Mouse (Mus musculus) spleen, adult 2 months (tissue): ENCODE results near the gene Adam33. TPM values are rescaled to one million over a fixed set of nuclear protein-coding genes. Genes with fewer than 3 reads are reported as not detected.

Experiments used
- DNase-seq, 2 experiments: peaks; one replicate each; pipeline versions ENCODE4 v3.0.0 to v3.0.0-alpha.2; 2012 to 2021; ENCODE audit warnings: low spot score in 2 of 2, low read depth in 1 of 2
- H3K27ac ChIP-seq: fragments of 200-500 bp; 2 replicates; pipeline ENCODE4 v1.5.1; 2012; ENCODE audit warnings: low read length, inconsistent platforms; ENCODE audit not compliant: insufficient read depth
- H3K27me3 ChIP-seq: fragments of 200-500 bp; 2 replicates; pipeline ENCODE4 v1.6.1; 2012; ENCODE audit warnings: mild to moderate bottlenecking, moderate library complexity, low read length, inconsistent platforms; ENCODE audit not compliant: control insufficient read depth, insufficient read depth
- H3K36me3 ChIP-seq: fragments of 200-500 bp; 2 replicates; pipeline ENCODE4 v1.6.1; 2012; ENCODE audit warnings: mild to moderate bottlenecking, low read length, inconsistent platforms; ENCODE audit not compliant: control insufficient read depth, insufficient read depth
- H3K4me1 ChIP-seq: fragments of 200-500 bp; 2 replicates; pipeline ENCODE4 v1.6.1; 2011; ENCODE audit warnings: inconsistent platforms; ENCODE audit not compliant: control insufficient read depth, insufficient read depth, insufficient read length
- H3K4me3 ChIP-seq: fragments of 200-500 bp; 2 replicates; pipeline ENCODE4 v1.5.1; 2011; ENCODE audit warnings: mild to moderate bottlenecking, inconsistent platforms; ENCODE audit not compliant: insufficient read depth, insufficient read length; ENCODE audit errors: extremely low read depth
- CTCF ChIP-seq: fragments of 200-500 bp; IDR thresholded peaks from 2 replicates; pipeline ENCODE4 v1.5.1; 2011; ENCODE audit warnings: mild to moderate bottlenecking, inconsistent platforms; ENCODE audit not compliant: insufficient read depth, insufficient read length, insufficient replicate concordance; ENCODE audit errors: extremely low read depth
- POLR2A ChIP-seq: fragments of 200-500 bp; IDR thresholded peaks from 2 replicates; pipeline ENCODE4 v1.6.1; 2011; ENCODE audit warnings: low read depth, low read length, inconsistent platforms
- WGBS: fragments of 180-500 bp; shearing (Covaris S2); methylation state at CpG from one replicate; pipeline ENCODE4 v1.1.7; 2018; 5-methylcytosine and 5-hydroxymethylcytosine counted together
- polyA plus RNA-seq: library from polyadenylated mRNA; depleted of rRNA; stranded (reverse); fragments of >200 nt; gene quantifications from 2 replicates; pipeline ENCODE4 v1.2.3, GENCODE M21; 2012

The Adam33 gene
- polyA plus RNA-seq, 1 experiment: 17.5 TPM

DNA sequence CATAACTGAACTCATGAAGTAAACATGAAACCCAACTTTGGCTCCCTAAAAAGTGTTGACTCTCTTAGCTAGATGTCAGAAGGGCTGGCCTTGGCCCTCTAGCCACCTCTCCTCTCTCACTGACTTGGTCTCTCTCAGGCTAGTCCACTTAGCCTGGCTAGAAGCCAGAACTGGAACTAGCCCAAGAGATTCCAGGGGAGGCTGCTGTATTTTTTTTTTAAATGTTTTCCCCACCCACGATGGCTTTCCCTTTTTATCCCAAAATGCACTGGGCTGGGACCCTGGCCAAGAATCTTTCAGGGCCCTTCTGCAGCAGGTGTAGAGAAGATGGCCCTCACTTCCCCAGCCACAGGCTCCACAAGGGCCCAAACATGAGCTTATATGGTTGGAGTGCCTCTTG, 4.2 kb downstream of the Adam33 start:
- Histone ChIP-seq H3K4me1 (no peaks in the 10 kb centered on the region), H3K4me3 (no peak overlapping the region), H3K27me3 (peaks cover 5% of the 10 kb centered on the region; the same call in 1 of the 2 replicates), H3K27ac (no peak overlapping the region), H3K36me3 (no peaks in the 10 kb centered on the region)
- no peak for DNase-seq
- TF ChIP-seq POLR2A: no peak
- 63% methylated on average over 1 of the region's 1 CpGs for WGBS

DNA sequence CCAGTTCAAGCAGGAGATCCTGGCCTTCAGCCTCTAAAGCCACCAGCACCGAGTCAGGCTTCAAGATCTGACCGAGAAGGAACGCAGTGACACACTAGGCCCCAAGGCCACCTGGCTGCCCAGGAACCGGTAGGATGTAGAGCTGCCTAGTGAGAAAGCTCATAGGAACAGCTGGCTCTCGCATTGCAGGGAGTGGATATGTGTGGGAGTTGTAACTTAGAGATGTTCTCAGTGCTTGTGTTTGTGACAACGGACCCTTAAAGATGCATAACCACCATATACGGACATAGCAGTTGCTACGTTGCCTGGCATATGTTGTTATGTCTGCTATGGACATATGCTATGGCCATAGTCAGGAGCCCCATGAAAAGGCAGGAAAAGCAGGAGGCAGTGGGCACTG, 4.9 kb downstream of the Adam33 start:
- Histone ChIP-seq H3K4me3 (no peak overlapping the region), H3K27ac (no peak overlapping the region), H3K27me3 (peaks cover 7% of the 10 kb centered on the region; the same call in 1 of the 2 replicates), H3K4me1 (no peaks in the 10 kb centered on the region), H3K36me3 (no peaks in the 10 kb centered on the region)
- DNase-seq: no peak
- no peak for TF ChIP-seq CTCF
- TF ChIP-seq POLR2A: no peak
- 97% methylated on average over 8 of the region's 8 CpGs for WGBS

DNA sequence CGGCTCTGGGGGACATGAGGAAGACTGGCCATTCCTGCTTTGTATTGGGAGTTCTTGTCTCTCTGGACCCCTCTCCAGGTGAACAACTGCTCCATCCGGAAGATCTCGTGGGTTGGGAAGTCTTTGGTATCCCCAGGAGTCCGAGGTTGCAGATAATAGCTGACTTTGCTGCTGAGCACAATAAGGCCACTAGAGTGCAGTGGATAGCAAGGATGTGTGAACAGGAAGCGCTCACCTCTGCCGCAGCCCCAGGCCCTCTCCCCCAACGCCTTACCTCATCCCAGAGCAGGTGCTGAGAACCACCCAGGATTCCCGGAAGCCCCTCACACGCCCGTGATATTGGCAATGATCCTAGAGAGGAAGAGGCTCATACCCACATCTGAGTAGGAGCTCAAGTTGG, 7.4 kb downstream of the Adam33 start:
- Histone ChIP-seq H3K27ac (no peak overlapping the region), H3K36me3 (no peaks in the 10 kb centered on the region), H3K4me1 (no peaks in the 10 kb centered on the region), H3K4me3 (no peak overlapping the region), H3K27me3 (peaks cover 8% of the 10 kb centered on the region; the same call in 1 of the 2 replicates)
- no peak for DNase-seq
- WGBS: 4% methylated on average over 10 of the region's 10 CpGs
- no peak for TF ChIP-seq POLR2A
- TF ChIP-seq CTCF: 0 out of 2 replicates have a peak, but pooled peaks have one; percentile 4

DNA sequence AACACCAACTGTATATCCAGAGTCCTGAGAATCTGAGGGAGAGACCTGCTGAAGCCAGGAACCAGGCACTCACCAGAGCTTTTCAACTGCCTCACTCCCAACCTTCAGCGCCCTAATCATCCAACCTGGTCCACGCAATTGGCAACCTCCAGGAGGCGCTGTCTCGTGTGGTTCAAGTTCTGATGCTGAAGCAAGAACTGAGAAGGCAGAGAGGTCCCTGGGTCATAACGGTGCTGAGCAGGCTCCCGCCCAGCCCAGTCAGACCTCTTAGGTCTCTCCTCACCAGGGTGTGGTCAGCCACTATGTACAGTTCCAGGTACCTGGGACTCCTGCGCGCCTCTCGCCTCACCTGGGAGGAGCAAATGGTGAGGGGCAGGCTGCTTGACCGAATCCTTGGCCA, 8.0 kb downstream of the Adam33 start:
- WGBS: 10% methylated on average over 10 of the region's 10 CpGs
- no peaks in the 10 kb centered on the region for H3K4me1 ChIP-seq
- peaks cover 8% of the 10 kb centered on the region; the same call in 1 of the 2 replicates for H3K27me3 ChIP-seq
- no peaks in the 10 kb centered on the region for H3K36me3 ChIP-seq
- peak; percentile 4 to 20 for DNase-seq
- TF ChIP-seq POLR2A (no peak), CTCF (peak; percentile 51; the same call in 1 of the 2 replicates)
- H3K27ac ChIP-seq: no peak overlapping the region
- no peak overlapping the region; the same call in 1 of the 2 replicates for H3K4me3 ChIP-seq

DNA sequence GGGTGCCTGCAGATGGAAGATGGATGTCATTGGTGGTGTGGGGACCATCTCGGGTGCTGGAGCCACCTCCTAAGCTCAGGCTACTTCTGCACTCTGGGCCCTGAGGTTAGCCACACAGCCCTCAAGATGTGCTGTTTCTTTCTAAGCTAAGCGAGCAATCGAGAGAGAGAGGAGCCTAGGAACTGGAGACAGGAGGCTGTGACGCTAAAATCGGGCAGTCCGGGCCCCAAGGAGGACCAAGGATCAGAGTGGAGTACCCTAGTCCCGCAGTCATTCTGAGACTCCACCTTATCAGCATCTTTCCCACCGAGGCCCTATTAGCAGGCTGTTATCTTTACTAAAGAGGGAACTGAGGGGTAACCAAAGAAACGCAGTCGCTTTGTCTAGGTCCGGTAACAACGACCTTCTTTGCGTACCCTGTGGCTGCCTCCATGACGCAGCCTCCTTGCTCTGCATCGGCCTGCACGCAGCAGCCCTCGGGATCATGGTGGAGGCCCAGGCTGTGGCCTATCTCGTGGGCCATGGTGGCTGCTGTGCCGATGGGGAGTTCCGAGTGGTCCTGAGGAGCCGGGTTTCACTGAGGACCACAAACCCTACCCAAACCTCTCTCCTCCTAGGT, 8.9 kb downstream of the Adam33 start:
- H3K4me3 ChIP-seq: no peak overlapping the region
- DNase-seq: no peak
- peaks cover 8% of the 10 kb centered on the region; the same call in 1 of the 2 replicates for H3K27me3 ChIP-seq
- 7% methylated on average over 21 of the region's 21 CpGs for WGBS
- H3K4me1 ChIP-seq: no peaks in the 10 kb centered on the region
- H3K36me3 ChIP-seq: no peaks in the 10 kb centered on the region
- no peak for TF ChIP-seq CTCF
- no peak for TF ChIP-seq POLR2A
- H3K27ac ChIP-seq: no peak overlapping the region

DNA sequence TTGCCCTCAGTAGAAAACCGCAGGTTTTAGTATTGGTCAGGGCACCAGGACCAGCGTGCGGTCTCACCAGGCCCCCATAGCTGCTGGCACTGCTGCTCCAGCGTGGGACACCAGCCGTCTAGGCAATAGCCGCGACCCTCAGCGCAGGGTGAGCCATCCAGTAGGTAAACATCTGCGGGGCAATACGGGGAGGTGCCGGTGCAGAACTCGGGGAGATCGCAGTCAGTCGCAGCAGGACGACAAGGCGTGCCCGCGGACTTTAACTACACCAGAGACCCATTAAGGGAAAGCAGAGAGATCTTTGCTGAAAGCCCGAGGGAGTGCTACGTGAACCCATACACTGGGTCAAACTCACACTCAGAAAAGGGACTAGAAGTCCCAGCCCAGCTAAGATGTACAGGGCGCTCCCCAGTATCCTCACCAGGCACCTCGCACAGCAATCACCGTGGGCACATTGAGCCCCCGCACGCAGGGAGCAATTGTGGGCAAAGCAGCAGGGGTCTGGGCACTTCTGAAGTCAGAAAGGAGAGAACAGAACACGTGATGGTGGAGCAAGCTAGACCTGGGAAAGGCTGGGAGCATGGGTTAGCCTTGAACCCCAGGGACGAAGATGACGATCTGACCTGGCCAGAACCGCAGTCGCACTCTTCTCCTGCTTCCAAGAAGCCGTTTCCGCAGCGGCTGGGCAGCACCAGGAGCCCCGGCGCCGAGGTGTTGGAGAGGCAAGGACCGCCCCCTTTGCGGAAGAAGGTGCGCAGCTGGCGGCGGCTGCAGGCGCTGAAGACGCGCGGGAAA, 9.6 kb downstream of the Adam33 start:
- Histone ChIP-seq H3K27ac (no peak overlapping the region), H3K4me1 (no peaks in the 10 kb centered on the region), H3K27me3 (peaks cover 8% of the 10 kb centered on the region; the same call in 1 of the 2 replicates), H3K36me3 (no peaks in the 10 kb centered on the region), H3K4me3 (peak overlapping the region; percentile 6; the same call in 1 of the 2 replicates)
- TF ChIP-seq CTCF (no peak), POLR2A (no peak)
- DNase-seq: no peak
- 6% methylated on average over 45 of the region's 45 CpGs for WGBS

DNA sequence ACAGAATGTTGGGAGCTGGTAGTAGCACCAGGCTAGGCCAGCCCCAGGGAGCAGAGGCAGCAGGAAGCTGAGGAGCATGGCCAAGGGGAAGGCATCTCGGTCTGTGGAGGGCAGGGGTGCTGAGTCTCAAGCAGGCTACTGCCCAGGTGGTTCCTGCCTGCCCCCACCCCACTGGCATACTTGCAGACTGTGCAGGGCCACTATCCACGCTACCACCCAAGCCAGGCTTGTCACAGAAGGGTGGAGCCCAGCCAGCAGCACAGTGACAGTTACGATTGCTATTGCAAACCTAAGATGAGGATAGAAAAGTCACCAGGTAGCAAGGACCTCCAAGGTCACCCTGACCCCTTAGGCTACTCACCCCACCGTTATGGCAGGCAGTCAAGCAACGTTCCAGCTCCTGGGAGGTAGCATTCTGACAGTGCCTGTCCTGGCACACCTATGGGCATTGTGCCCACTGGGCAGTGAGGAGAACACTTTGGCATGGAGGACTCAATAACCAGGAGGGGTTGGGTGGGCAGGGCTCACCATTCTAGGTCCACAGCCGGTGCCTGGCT, 10.7 kb downstream of the Adam33 start:
- 52% methylated on average over 6 of the region's 6 CpGs for WGBS
- Histone ChIP-seq H3K36me3 (no peaks in the 10 kb centered on the region), H3K27me3 (peaks cover 8% of the 10 kb centered on the region; the same call in 1 of the 2 replicates), H3K27ac (no peak overlapping the region), H3K4me3 (no peak overlapping the region), H3K4me1 (no peaks in the 10 kb centered on the region)
- no peak for DNase-seq
- no peak for TF ChIP-seq CTCF
- no peak for TF ChIP-seq POLR2A
